Mouse (Mus musculus): ENCODE results near the gene Ablim1. TPM values are rescaled to one million over a fixed set of nuclear protein-coding genes. Genes with fewer than 3 reads are reported as not detected.

Ablim1 gene
- polyA plus RNA-seq, 1 experiment, result 9.8 TPM

GRCm38 (mm10) chr19:57343860-57344259 is 29.1 kb upstream of the Ablim1 start:
- Histone ChIP-seq H3K4me3 (ENCODE audit: insufficient read depth, poor library complexity, severe bottlenecking) (no peak overlapping the region), H3K79me3 (ENCODE audit: low read depth) (no peaks in the 10 kb centered on the region), H3K27me3 (ENCODE audit: control insufficient read depth, insufficient read depth, insufficient read length) (no peaks in the 10 kb centered on the region), H3K79me2 (ENCODE audit: control insufficient read depth, insufficient read depth) (no peaks in the 10 kb centered on the region), H3ac (ENCODE audit: control insufficient read depth, insufficient read length, low read depth) (no peak overlapping the region), H3K36me3 (ENCODE audit: control insufficient read depth, insufficient read depth) (no peaks in the 10 kb centered on the region)
- TF ChIP-seq MYOG (IDR thresholded peaks at IDR 0.05; ENCODE audit: control insufficient read depth, extremely low read depth, insufficient read length), result no peak
- TF ChIP-seq USF1 (IDR thresholded peaks at IDR 0.05; ENCODE audit: low read depth), result peak; percentile 31

GRCm38 (mm10) chr19:57340900-57341742 is 26.4 kb upstream of the Ablim1 start:
- TF ChIP-seq FOSL1 (IDR thresholded peaks at IDR 0.05; ENCODE audit: insufficient read depth, low read length, poor library complexity, severe bottlenecking) (no peak), USF1 (IDR thresholded peaks at IDR 0.05; ENCODE audit: low read depth) (no peak), CTCF (IDR thresholded peaks at IDR 0.05; ENCODE audit: control insufficient read depth, insufficient read depth, insufficient read length) (no peak), MAX (IDR thresholded peaks at IDR 0.05) (no peak), MYOG (IDR thresholded peaks at IDR 0.05; ENCODE audit: control insufficient read depth, extremely low read depth, insufficient read length) (no peak), MYOD1 (IDR thresholded peaks at IDR 0.05; ENCODE audit: control insufficient read depth, insufficient read length, low read depth) (no peak), CEBPB (IDR thresholded peaks at IDR 0.05; ENCODE audit: low read depth) (no peak)
- Histone ChIP-seq H3K79me3 (ENCODE audit: low read depth) (no peaks in the 10 kb centered on the region), H3K4me3 (ENCODE audit: insufficient read depth, poor library complexity, severe bottlenecking) (no peak overlapping the region), H3ac (ENCODE audit: control insufficient read depth, insufficient read length, low read depth) (no peak overlapping the region), H3K79me2 (ENCODE audit: control insufficient read depth, insufficient read depth) (no peaks in the 10 kb centered on the region), H3K27me3 (ENCODE audit: control insufficient read depth, insufficient read depth, insufficient read length) (no peaks in the 10 kb centered on the region), H3K36me3 (ENCODE audit: control insufficient read depth, insufficient read depth) (no peaks in the 10 kb centered on the region)

GRCm38 (mm10) chr19:57339281-57339864 is 24.7 kb upstream of the Ablim1 start:
- Histone ChIP-seq H3K79me2 (ENCODE audit: control insufficient read depth, insufficient read depth) (no peaks in the 10 kb centered on the region), H3K27me3 (ENCODE audit: control insufficient read depth, insufficient read depth, insufficient read length) (no peaks in the 10 kb centered on the region), H3ac (ENCODE audit: control insufficient read depth, insufficient read length, low read depth) (no peak overlapping the region), H3K4me3 (ENCODE audit: insufficient read depth, poor library complexity, severe bottlenecking) (no peak overlapping the region), H3K36me3 (ENCODE audit: control insufficient read depth, insufficient read depth) (no peaks in the 10 kb centered on the region), H3K79me3 (ENCODE audit: low read depth) (no peaks in the 10 kb centered on the region)
- TF ChIP-seq CEBPB (IDR thresholded peaks at IDR 0.05; ENCODE audit: low read depth) (no peak), CTCF (IDR thresholded peaks at IDR 0.05; ENCODE audit: control insufficient read depth, insufficient read depth, insufficient read length) (no peak), MYOG (IDR thresholded peaks at IDR 0.05; ENCODE audit: control insufficient read depth, extremely low read depth, insufficient read length) (no peak), USF1 (IDR thresholded peaks at IDR 0.05; ENCODE audit: low read depth) (no peak), FOSL1 (IDR thresholded peaks at IDR 0.05; ENCODE audit: insufficient read depth, low read length, poor library complexity, severe bottlenecking) (no peak), MYOD1 (IDR thresholded peaks at IDR 0.05; ENCODE audit: control insufficient read depth, insufficient read length, low read depth) (no peak), MAX (IDR thresholded peaks at IDR 0.05) (no peak)

- TF ChIP-seq USF1 (IDR thresholded peaks at IDR 0.05; ENCODE audit: low read depth) (no peak), CEBPB (IDR thresholded peaks at IDR 0.05; ENCODE audit: low read depth) (no peak), FOSL1 (IDR thresholded peaks at IDR 0.05; ENCODE audit: insufficient read depth, low read length, poor library complexity, severe bottlenecking) (no peak), MAX (IDR thresholded peaks at IDR 0.05) (no peak), MYOG (IDR thresholded peaks at IDR 0.05; ENCODE audit: control insufficient read depth, extremely low read depth, insufficient read length) (no peak), CTCF (IDR thresholded peaks at IDR 0.05; ENCODE audit: control insufficient read depth, insufficient read depth, insufficient read length) (no peak), MYOD1 (IDR thresholded peaks at IDR 0.05; ENCODE audit: control insufficient read depth, insufficient read length, low read depth) (no peak)
- H3K79me2 ChIP-seq (ENCODE audit: control insufficient read depth, insufficient read depth), result no peaks in the 10 kb centered on the region
- H3K36me3 ChIP-seq (ENCODE audit: control insufficient read depth, insufficient read depth), result no peaks in the 10 kb centered on the region
- H3K79me3 ChIP-seq (ENCODE audit: low read depth), result no peaks in the 10 kb centered on the region
- no peak overlapping the region for H3K4me3 ChIP-seq (ENCODE audit: insufficient read depth, poor library complexity, severe bottlenecking)
- H3K27me3 ChIP-seq (ENCODE audit: control insufficient read depth, insufficient read depth, insufficient read length), result no peaks in the 10 kb centered on the region
- H3ac ChIP-seq (ENCODE audit: control insufficient read depth, insufficient read length, low read depth), result no peak overlapping the region
Measured at GRCm38 (mm10) chr19:57335135-57335534, 20.4 kb upstream of the Ablim1 start.

GRCm38 (mm10) chr19:57333356-57333755 is 18.6 kb upstream of the Ablim1 start:
- Histone ChIP-seq H3K79me2 (ENCODE audit: control insufficient read depth, insufficient read depth) (no peaks in the 10 kb centered on the region), H3K27me3 (ENCODE audit: control insufficient read depth, insufficient read depth, insufficient read length) (no peaks in the 10 kb centered on the region), H3K79me3 (ENCODE audit: low read depth) (no peaks in the 10 kb centered on the region), H3ac (ENCODE audit: control insufficient read depth, insufficient read length, low read depth) (no peak overlapping the region), H3K4me3 (ENCODE audit: insufficient read depth, poor library complexity, severe bottlenecking) (no peak overlapping the region), H3K36me3 (ENCODE audit: control insufficient read depth, insufficient read depth) (no peaks in the 10 kb centered on the region)
- TF ChIP-seq CTCF (IDR thresholded peaks at IDR 0.05; ENCODE audit: control insufficient read depth, insufficient read depth, insufficient read length) (no peak), CEBPB (IDR thresholded peaks at IDR 0.05; ENCODE audit: low read depth) (no peak), MYOD1 (IDR thresholded peaks at IDR 0.05; ENCODE audit: control insufficient read depth, insufficient read length, low read depth) (no peak), USF1 (IDR thresholded peaks at IDR 0.05; ENCODE audit: low read depth) (no peak), MAX (IDR thresholded peaks at IDR 0.05) (no peak), FOSL1 (IDR thresholded peaks at IDR 0.05; ENCODE audit: insufficient read depth, low read length, poor library complexity, severe bottlenecking) (no peak), MYOG (IDR thresholded peaks at IDR 0.05; ENCODE audit: control insufficient read depth, extremely low read depth, insufficient read length) (no peak)

All from C2C12 (cell line).